Mouse (Mus musculus) cortical plate, adult 2 months (tissue): Measurements from ENCODE around the gene Rap1a.

Source experiments
- CTCF ChIP-seq: fragments of 200-500 bp; IDR thresholded peaks from 2 replicates; pipeline ENCODE4 v1.5.1; 2011; ENCODE audit warnings: mild to moderate bottlenecking, control low read depth, low read length; ENCODE audit not compliant: insufficient read depth; ENCODE audit errors: extremely low read depth
- POLR2A ChIP-seq: fragments of 200-500 bp; IDR thresholded peaks from 2 replicates; pipeline ENCODE4 v1.6.1; 2011; ENCODE audit warnings: mild to moderate bottlenecking, low read length, control low read depth; ENCODE audit not compliant: insufficient read depth; ENCODE audit errors: extremely low read depth

GRCm38 (mm10) chr3:105811146-105811545 lies 10.0 kb upstream of the Rap1a start:
- TF ChIP-seq CTCF: no peak
- no peak for TF ChIP-seq POLR2A
